Mouse (Mus musculus) megakaryocyte, embryonic 14.5 days (primary cell): ENCODE results near the gene Olfr678.

Source experiments
- FLI1 ChIP-seq: IDR thresholded peaks from 2 replicates; pipeline ENCODE4 v1.6.1; 2012; ENCODE audit warnings: low read length, inconsistent platforms, mixed read lengths
- GATA1 ChIP-seq: IDR thresholded peaks from 3 replicates; pipeline ENCODE4 v1.6.1; 2012; ENCODE audit warnings: mixed read lengths, low read length, inconsistent platforms, borderline replicate concordance

DNA sequence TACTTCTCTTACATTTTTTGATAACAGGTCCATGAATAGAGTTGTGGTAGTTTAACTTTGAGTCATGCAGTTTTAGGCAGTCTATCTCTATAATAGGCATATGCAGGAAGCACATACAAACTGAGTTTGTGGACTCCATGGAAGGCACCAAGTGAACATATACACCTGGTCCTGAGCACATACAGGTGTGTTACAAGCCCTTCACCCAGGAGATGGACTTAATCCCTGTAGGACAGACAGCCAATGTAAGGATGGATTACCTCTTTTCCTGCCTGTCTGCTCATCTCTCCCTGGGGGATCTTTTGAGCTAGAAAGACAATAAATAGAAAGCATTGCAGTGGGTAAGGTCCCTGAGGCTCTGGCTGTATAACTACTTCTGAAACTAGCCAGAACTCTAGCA, 52.3 kb downstream of the Olfr678 start, which contains the start of gene Olfr681:
- no peak for TF ChIP-seq GATA1
- no peak for TF ChIP-seq FLI1
